Mouse (Mus musculus) R1 (cell line): Measurements from ENCODE around the gene Akr1b7.

ENCODE experiments used
- DNase-seq: peaks from one replicate; pipeline ENCODE4 v3.0.0-alpha.2; 2018; ENCODE audit warnings: low read depth, low spot score

The Akr1b7 gene

DNA sequence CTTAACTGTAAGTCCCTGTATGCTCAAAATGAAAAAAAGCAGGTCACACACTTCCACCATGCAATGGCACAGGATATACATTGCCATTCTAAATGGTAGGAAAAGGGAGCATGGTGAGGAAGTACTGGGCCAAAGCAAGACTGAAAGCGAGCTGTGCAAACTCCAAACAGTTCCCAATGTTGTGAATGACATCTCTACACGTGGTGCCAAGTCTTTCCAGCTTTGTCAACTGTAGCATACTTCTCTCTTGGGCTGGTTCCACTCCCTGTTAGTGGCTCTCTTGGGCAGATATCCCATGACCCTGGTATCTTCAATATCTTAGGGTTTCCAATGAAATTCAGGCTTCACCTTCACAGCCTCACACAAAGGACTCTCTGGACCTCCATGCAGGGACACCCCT is 26.9 kb downstream of the Akr1b7 start:
- DNase-seq = no peak

DNA sequence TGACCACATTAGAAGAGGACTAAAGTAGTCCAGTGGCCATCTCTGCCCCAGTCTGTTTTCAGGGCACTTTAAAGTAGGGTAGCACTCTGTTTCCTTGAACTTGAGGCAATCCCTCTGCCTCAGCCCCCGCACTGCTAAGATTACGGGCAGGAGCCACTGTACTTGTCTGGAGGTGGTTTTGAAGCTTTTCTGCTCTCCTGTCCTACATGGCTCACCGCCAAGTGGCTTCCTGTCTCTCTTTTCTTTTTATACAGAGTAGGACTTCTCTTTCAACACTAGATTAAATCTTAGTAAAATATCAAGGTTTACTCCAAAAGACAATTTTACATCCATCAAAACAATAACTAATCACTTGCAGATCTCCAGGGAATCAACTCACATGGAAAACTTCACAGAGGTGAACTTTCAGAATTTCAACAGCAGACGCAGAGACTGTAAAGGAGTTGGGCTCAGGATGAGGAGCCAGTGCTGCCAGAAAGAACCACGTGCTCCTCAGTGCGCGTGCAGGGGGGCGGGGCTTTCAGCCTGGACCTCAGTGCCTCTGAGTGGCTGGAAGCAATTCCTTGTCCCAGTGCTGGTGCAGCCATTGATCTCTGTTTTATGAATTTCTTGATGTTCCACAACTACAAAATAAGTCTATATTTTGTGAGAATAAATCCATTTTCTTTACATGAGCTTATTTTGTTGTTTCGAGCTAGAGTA is 29.6 kb downstream of the Akr1b7 start:
- peak; percentile 38 for DNase-seq

DNA sequence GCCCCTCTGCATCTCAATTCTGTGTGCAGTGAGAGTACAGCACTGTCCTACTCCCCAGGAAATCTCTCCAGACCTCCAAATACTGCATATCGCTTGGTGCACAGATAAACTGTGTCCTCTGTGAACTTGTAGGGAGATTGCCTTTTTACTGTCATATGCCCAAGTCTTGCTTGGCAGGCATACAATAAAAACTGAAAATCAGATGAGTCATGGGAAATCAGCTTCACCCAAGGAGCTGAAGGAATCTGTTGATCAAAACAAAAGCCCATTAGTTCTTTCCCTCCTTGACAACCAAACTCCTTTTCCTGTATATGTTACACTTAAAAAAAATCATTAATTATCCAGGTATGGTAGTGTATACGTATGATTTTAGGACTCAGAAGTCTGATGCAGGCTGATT is 31.7 kb downstream of the Akr1b7 start:
- no peak for DNase-seq

DNA sequence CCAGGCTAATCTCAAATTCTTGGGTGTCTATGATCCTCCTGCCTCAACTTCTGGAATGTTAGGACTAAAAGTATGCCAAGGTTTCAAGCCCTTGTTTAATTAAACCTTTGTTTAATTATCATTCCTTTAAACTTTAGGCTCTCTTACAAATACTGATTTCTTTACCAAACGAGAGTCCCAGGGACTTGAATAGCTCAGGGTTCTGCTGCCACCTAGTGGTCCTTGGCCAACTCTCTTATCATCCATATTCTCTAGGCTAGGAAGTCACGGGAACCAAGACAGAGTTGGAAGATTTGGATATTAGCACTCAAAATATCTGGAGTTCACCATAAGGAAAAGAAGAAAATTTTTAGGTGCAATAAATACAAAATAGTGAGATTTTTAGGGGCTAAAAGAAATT is 35.8 kb downstream of the Akr1b7 start:
- peak; percentile 75 for DNase-seq

DNA sequence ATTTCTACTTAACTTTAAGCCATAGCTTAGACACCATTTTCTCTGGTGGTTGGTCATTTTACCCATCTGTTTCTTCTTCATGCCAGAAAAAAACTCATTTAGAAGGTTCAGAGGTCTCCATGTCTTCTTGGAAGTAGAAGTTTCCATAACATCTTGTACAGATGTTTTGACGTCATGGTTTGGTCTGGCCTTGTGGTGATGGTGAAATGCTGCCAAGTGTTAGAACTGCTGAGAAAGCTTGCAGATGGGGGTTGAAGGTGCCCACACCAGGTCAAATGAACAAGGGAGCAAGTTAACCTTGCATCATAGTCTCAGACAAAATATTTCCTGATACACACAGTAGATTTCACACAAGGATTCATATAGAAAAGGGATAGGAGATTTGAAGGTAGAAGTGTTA is 36.6 kb downstream of the Akr1b7 start:
- DNase-seq = no peak

DNA sequence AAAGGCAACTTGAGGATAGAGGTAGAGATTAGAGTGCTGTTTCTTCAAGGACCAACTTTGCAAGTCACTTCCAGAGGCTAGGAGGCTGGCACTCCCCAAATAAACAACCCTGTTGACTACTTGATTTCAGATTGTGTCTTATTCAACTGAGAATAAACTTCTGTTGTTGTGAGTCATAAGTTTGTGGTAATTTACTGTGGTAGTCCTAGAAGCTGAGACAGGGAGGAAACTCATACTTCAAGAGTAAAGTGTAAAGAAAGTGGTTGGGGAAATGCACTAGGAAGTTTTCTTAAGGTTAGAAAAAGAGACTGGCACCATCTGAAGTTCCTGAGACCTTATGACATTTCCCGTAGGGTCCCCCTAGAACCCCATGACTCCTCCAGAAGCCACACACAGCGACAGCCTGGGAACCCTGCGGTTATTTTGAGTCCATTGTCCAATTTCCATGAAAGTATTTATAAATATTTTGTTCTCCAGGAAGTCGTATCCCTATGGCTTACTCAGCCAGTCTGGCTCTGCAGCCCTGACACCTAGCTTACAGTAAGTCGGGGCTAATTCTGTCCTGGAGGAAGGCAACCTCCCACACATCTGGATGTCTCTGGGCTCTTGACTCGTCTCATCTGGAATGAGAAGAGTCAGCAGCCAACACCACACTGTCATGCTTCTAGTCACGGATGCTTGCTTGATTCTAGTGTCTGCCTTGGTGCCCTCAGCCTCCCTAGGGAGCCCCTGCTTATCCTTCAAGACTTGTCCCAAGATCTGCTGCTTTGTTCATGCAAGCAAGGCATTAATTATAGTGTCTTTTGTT is 41.0 kb downstream of the Akr1b7 start:
- no peak for DNase-seq

DNA sequence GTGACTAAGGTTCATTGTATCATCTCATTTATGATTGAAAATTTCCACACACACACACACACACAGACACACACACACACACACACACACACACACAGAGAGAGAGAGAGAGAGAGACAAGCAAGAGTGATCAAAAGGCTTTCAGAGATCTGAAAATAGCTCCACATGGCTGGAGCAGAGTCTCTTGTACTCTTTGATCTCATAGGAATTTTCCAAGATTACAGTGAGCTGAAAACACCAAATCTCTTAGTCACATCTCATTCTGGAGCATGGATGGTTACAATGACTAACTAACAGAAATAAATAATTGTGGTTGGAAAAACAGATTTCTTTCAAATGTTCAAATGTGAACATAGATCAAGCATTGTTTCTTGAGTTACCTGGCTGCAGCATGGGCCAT is 47.3 kb downstream of the Akr1b7 start:
- DNase-seq = no peak

DNA sequence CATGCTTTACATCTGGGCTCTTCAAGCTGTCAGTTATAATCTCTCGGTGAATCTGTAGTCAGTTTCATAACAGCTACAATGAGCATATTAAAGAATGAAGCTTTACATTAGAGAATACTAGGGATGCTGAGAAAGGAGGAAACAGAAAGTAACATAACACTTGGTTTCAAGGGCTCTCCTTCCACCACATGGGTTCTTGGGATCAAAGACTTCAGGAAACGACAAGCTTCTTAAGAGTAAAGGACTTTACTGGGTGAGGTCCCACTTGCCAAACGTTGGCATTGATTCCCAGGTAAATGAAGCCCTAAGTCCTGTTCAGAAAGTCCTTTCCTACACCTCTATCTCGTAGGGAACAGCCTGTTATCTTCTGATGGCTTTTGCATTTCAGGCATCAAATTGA is 48.5 kb downstream of the Akr1b7 start:
- no peak for DNase-seq

DNA sequence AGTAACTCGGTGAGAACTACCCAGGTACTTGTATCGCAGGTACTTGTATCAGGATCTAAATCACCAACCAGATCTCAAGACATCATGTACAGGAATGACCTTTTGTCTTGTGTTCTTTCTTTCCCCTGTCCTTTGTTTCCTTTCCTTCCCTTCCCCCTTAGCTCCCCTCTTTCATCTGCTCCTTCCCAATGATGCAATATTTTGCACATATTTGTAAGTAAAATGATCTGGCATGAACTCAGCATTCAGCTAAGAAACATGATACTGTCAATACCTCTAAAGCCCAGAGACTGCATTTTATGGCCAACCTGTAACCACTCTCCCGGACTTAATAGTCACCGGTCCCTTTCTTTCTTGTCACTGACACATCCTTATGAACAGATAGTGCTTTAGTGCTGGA is 51.4 kb downstream of the Akr1b7 start:
- no peak for DNase-seq

DNA sequence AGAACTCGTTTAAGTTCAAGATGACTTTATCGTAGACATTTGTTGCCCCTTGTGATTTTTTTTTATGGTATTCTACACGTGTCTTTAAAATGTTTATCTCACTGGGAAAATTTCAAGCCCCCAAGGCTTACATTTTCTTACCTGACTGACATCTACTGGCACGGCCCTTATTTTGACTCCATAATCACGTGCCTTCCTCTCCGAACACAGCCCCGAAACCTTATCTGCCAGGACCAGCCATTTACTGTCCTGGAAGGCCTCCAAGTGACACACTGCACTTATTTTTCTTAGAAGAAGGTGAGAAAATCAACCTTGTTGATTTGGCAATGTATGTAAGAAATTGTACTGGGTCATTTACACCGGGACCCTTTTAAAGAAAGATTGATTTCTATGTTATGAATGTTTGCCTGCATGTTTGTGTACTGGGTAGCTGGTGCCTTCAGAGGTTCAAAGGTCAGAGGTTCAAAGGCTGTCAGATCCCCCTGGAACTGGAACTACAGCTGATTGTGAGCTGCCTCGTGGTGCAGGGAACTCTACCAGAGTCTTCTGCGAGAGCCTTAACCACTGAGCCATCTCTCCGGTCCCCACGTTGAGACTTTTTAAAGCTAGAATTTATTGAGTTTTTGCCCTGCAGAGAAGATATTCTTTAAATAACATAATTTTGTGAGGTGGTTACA is 59.4 kb downstream of the Akr1b7 start:
- no peak for DNase-seq
